Mouse (Mus musculus) kidney, postnatal 0 days (tissue): ENCODE results near the gene Gm765. TPM values are rescaled to one million over a fixed set of nuclear protein-coding genes. Genes with fewer than 3 reads are reported as not detected.

Source experiments
- ATAC-seq: fragments of 200-750 bp; cut with Nextera tagmentation; replicated peaks from 2 replicates; pipeline ENCODE4 v1.8.0; 2017; ENCODE audit warnings: low read depth, moderate number of reproducible peaks, moderate TSS enrichment, moderate library complexity; ENCODE audit not compliant: low FRiP score
- DNase-seq: peaks from one replicate; pipeline ENCODE4 v3.0.0-alpha.2; 2016; ENCODE audit warnings: low spot score
- H3K27ac ChIP-seq: fragments of 300-500 bp; sonication (generic); 2 replicates; pipeline ENCODE4 v1.5.1; 2014; ENCODE audit warnings: mild to moderate bottlenecking
- H3K27me3 ChIP-seq: fragments of 300-500 bp; sonication (generic); 2 replicates; pipeline ENCODE4 v1.6.1; 2014; ENCODE audit warnings: low read length, mixed read lengths; ENCODE audit not compliant: insufficient read depth
- H3K36me3 ChIP-seq: fragments of 300-500 bp; sonication (generic); 2 replicates; pipeline ENCODE4 v1.6.1; 2014; ENCODE audit warnings: low read length, mixed read lengths; ENCODE audit not compliant: insufficient read depth
- H3K4me1 ChIP-seq: fragments of 300-500 bp; sonication (generic); replicated peaks from 2 replicates; pipeline ENCODE4 v1.6.1; 2014; ENCODE audit warnings: antibody characterized with exemption, low read length, mixed read lengths; ENCODE audit not compliant: insufficient read depth
- H3K4me2 ChIP-seq: fragments of 300-500 bp; sonication (generic); 2 replicates; pipeline ENCODE4 v1.6.1; 2014; ENCODE audit warnings: mild to moderate bottlenecking, low read length, moderate library complexity, mixed read lengths
- H3K4me3 ChIP-seq: fragments of 300-500 bp; sonication (generic); replicated peaks from 2 replicates; pipeline ENCODE4 v1.5.1; 2014; ENCODE audit warnings: low read depth, low read length
- H3K9ac ChIP-seq: fragments of 300-500 bp; sonication (generic); 2 replicates; pipeline ENCODE4 v1.6.1; 2014; ENCODE audit warnings: low read depth, low read length
- H3K9me3 ChIP-seq: fragments of 300-500 bp; sonication (generic); replicated peaks from 2 replicates; pipeline ENCODE4 v1.6.1; 2016; ENCODE audit warnings: low read length, inconsistent platforms, mixed read lengths
- CTCF ChIP-seq: IDR thresholded peaks from 2 replicates; pipeline ENCODE4 v1.5.1; 2016; ENCODE audit warnings: antibody characterized with exemption, low read depth, mild to moderate bottlenecking, moderate library complexity
- WGBS: fragments of 180-500 bp; shearing (Covaris S2); extraction: QIAGEN DNeasy Blood & Tissue Kit; methylation state at CpG from one replicate; pipeline ENCODE4 v1.1.7; 2014; 5-methylcytosine and 5-hydroxymethylcytosine counted together
- polyA plus RNA-seq: library from polyadenylated mRNA; unstranded; fragments of >200 nt; fragmentation: Nextera tagmentation; extraction: Ambion mirVana; gene quantifications from 2 replicates; pipeline ENCODE4 v1.2.1, GENCODE M21; 2015

The Gm765 gene
- polyA plus RNA-seq, 1 experiment from 2014 or later: not detected

GRCm38 (mm10) chr6:98198706-98199105 lies 143.8 kb downstream of the Gm765 start:
- Histone ChIP-seq H3K9ac (no peak overlapping the region), H3K27ac (no peak overlapping the region), H3K36me3 (no peaks in the 10 kb centered on the region), H3K4me3 (no peak overlapping the region), H3K4me2 (no peak overlapping the region), H3K4me1 (no peaks in the 10 kb centered on the region), H3K9me3 (no peaks in the 10 kb centered on the region), H3K27me3 (no peaks in the 10 kb centered on the region)
- DNase-seq (no peak), ATAC-seq (no peak)
- whole genome bisulfite sequencing: 89% methylated on average over 2 of the region's 2 CpGs
- TF ChIP-seq CTCF: no peak

- Histone ChIP-seq H3K36me3 (no peaks in the 10 kb centered on the region), H3K4me3 (no peak overlapping the region), H3K9ac (no peak overlapping the region), H3K27me3 (no peaks in the 10 kb centered on the region), H3K9me3 (no peaks in the 10 kb centered on the region), H3K4me1 (no peaks in the 10 kb centered on the region), H3K4me2 (no peak overlapping the region), H3K27ac (no peak overlapping the region)
- DNase-seq: no peak
- 61% methylated on average over 8 of the region's 8 CpGs for WGBS
- no peak for ATAC-seq
- no peak for TF ChIP-seq CTCF
Observed at GRCm38 (mm10) chr6:98190745-98191442, 151.7 kb downstream of the Gm765 start.
